Mouse (Mus musculus): Measurements from ENCODE around the gene Cmklr1.

Gene Cmklr1

DNA sequence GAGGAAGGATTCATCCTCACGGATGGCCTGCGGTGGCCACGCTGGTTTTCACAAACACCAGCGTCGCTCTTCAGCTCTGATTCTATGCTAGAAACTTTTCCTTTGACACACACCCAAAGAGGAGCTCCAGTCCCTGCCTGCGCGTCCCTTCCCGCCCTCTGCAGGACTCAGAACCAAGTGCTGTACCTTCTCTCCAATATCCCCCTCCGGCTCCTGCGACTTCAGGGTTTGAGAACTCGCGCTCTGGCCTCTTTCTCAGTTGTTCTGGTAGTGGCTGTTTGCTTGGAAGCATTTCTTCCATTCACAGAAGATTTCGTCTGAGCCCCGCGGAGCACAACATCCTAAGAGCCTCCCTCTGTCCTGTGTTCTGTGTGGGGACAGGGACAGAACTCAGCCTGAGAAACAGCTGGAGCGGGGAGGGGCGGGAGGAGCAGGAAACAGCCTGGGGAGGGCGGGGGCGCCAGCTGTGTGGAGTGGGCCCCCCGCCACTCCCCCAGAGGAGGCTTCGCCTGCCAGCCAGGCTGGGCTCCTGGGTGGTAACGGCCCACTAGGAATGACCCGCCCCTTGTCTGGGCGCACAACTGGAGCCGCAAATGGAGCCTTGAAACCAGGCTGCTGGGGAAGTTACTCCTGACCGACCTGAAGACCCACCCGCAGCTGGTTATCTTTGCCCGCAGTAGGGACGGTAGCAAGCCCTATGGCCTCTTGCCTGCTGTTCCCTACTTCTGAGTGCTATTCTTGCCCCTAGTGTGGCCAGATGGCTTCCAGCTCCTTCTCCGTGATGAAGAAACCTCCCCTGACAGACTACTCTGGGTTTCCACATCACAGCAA, at the start of gene Cmklr1:
Cmklr1 (minus strand) TSS at position 392 of the 831 bp plus-strand sequence.
- TF ChIP-seq GATA4 (IDR thresholded peaks at IDR 0.05; ENCODE audit: insufficient replicate concordance, low read length): no peak

DNA sequence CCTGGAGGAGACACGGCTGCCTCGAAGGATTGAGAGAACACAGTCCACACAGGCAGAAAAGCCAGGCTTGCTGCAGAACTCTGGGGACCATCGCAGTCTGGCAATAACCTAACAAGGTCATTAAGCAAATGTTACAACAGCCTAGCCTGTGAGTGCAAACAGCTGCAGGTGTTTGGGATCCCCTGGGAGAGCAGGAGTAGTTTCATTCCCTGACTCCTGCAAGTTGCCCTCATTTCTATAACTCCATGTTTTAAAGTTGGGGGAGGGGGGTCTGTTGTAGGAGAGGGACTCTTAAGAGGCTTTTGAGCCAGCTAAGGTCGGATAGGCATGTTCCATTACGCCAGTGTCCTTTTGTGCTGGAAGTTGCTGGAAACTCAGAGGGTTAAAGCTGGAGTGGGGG, 44.2 kb upstream of the Cmklr1 start:
- TF ChIP-seq GATA4 (IDR thresholded peaks at IDR 0.05; ENCODE audit: insufficient replicate concordance, low read length): no peak

DNA sequence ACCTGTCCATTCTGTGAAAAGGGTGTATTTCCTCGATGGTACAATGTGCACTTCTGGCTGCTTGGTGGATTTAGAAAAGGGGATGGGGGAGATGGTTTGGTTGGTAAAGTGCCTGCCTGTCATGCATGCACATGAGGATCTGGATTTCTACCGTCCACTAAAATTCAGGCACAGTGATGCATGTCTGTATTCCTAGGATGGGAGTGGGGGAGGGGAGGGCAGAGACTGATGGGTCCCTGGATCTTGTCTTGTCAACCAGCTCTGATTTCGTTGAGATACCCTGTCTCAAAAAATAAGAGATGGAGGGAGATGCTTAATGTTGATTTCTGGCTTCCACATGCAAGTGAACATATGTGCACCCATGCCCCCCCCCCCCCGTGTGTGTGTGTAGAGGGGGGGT, 43.8 kb upstream of the Cmklr1 start:
- no peak for TF ChIP-seq GATA4 (IDR thresholded peaks at IDR 0.05; ENCODE audit: insufficient replicate concordance, low read length)

DNA sequence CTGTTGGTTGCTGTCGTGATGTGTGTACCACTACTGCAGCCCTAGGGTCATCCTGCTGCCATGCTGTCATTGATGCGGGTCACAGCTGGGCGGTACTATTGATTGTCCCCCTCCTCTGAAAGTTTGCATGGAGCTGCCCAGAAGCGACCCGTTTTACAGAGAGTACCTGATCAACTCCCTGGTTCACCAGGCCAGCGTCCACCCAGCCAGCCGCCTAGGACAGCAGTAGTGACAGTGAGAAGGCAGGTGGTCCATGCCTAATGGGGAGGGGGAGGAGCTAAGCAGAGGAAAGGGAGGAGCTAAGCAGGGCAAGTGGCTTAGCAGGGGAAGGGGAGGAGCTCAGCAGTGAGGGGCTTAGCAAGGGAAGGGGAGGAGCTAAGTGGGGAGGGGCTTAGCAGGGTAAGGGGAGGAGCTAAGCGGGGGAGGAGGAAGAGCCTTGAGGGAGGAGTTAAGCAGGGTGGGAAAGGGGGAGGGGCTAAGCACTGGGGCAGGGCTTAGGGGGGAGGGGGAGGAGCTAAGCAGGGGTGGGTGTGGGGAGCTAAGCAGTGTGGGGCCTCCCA, 43.0 kb upstream of the Cmklr1 start:
- TF ChIP-seq GATA4 (IDR thresholded peaks at IDR 0.05; ENCODE audit: insufficient replicate concordance, low read length): no peak

DNA sequence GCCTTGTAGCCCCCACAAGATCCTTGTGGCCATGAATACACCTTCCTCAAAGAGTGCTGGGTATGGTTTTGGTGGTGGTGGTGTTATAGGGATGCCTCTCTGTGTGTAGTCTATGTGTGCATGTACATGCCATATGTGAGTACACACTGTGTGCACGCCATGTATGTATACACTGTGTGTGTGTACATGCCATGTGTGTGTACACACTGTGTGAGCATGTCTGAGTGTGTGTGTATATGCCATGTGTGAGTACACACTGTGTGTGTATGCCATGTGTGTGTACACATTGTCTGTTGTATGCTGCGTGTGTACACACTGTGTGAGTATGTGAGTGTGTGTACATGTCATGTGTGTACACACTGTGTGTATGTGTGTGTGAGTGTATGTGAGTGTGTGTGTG, 40.6 kb upstream of the Cmklr1 start:
- TF ChIP-seq GATA4 (IDR thresholded peaks at IDR 0.05; ENCODE audit: insufficient replicate concordance, low read length): no peak

DNA sequence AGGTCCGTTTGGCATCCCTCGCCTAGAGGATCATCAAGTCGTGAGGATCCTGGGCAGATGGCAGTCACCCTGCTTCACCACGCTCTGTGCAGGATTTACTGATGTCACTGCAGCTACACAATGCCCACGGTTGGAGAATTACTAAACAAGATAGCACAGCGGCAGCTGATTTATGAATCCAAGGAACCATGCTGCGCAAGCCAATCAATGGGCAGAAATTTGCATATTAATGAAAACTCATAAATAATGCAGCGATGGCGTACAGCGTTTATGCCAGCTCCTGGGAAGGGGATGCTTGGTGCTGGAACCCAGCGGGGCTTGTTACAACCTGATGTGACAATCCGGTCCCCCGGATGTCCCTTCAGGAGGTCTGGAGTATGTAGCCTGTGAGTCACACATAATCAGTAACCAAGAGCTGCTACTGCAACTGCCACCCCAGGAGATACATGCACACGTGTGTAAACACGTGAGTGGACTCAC, 39.9 kb upstream of the Cmklr1 start:
- no peak for TF ChIP-seq GATA4 (IDR thresholded peaks at IDR 0.05; ENCODE audit: insufficient replicate concordance, low read length)

DNA sequence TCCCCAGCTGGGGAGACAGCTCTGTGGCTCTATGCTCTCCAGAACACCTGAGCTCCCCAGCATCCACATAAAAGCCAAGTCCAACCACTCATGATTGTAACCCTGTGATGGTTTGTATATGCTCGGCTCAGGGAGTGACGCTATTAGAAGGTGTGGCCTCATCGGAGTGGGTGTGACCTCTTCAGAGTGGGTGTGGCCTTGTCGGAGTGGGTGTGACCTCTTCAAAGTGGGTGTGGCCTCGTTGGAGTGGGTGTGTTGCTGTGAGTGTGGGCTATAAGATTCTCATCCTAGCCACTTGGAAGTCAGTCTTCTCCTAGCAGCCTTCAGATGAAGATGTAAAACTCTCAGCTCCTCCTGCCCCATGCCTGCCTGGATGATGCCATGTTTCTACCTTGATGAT, 37.3 kb upstream of the Cmklr1 start:
- no peak for TF ChIP-seq GATA4 (IDR thresholded peaks at IDR 0.05; ENCODE audit: insufficient replicate concordance, low read length)

DNA sequence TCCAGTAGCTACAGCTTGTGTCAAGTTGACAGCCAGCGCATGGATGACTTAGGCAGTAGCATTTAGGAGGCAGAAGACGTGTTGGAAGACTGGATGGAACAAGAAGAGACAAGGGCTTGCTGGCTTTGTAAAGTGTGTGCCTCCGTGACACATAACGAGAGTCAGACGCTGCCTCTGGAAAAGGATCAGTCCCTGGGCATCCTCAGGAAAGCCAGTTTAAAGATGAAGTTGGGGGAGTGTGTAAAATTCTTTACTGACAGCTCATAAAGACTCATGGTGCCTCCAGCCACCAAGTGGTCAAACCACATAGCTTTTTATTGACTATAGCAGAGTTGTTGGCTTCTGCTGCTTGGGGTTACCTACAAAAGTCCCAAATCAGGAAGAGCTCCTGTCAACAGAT, 35.2 kb upstream of the Cmklr1 start:
- no peak for TF ChIP-seq GATA4 (IDR thresholded peaks at IDR 0.05; ENCODE audit: insufficient replicate concordance, low read length)

DNA sequence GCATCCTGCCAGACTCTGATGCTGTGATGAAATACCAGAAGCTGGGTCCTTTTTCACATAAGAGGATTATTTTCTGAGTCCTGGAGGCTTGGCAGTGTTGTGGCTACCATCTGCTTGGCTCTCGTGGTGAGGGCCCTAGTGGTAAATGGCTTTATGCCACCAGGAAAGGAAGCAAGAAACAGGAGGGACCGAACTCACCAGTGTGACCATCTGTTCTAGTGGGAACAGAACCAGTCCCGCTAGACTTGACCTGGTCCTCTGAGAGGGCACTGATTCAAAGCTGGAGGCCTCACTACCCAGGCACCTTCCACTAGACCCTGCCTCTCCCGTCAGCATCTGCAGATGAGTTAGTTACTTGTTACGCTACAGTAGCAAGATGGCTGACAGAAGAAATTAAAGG, 33.0 kb upstream of the Cmklr1 start:
- TF ChIP-seq GATA4 (IDR thresholded peaks at IDR 0.05; ENCODE audit: insufficient replicate concordance, low read length): no peak

DNA sequence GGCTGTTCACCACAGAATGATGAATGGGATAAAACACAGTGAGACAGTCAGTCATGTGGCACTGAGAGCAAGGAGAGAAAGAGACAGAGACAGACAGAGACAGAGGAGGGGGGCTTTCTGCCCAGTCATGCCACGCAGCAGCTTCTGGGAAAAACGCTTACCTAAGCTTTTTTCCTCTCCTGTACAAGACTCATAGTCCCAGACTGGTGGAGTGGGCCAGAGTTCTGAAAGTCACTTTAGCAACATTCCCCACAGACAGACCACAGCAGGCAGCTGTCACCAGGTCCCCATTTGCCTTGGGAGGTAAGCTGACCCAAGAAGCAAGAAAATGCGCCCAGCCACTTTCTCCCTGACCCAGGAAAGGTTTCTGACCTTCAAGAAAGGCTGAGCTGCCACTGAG, 32.2 kb upstream of the Cmklr1 start:
- no peak for TF ChIP-seq GATA4 (IDR thresholded peaks at IDR 0.05; ENCODE audit: insufficient replicate concordance, low read length)

DNA sequence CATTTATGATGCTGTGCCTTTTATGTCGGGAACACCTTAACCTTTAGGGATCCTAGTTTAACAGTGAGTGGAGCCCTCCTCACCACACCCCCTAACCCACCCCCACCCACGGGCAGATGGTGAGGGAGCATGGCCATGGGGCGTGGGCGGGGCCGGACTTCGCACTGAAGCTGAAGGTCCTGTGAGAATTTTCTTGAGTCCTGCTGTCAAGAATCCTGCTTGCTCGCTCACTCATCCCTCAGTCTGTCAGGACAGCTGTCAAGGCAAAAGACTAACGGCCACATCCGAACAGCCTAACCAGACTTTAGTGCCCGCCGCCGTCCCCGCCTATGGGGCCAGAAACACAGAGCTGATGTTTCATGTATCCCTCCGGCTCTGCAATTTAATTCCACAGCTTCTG, 31.0 kb upstream of the Cmklr1 start:
- TF ChIP-seq GATA4 (IDR thresholded peaks at IDR 0.05; ENCODE audit: insufficient replicate concordance, low read length): no peak

DNA sequence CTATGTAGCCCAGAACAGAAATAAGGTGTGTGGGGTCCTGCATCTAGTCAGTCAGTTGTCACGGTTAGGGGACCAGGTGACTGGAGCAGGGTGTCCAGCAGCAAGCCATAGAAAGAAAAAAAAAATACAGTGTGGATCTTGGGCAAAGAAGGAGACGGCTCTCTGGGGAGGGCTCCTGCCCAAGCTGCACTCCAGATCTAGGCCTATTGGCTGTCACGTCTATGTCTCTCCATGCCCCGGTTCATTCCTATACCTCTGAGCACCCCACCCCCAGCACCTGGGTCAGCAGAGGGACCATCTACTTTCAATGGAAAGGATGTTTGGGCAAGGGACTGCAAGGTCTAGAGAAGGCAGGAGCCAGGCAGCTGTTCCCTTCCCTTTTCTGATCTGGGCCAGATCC, 29.3 kb upstream of the Cmklr1 start:
- no peak for TF ChIP-seq GATA4 (IDR thresholded peaks at IDR 0.05; ENCODE audit: insufficient replicate concordance, low read length)

DNA sequence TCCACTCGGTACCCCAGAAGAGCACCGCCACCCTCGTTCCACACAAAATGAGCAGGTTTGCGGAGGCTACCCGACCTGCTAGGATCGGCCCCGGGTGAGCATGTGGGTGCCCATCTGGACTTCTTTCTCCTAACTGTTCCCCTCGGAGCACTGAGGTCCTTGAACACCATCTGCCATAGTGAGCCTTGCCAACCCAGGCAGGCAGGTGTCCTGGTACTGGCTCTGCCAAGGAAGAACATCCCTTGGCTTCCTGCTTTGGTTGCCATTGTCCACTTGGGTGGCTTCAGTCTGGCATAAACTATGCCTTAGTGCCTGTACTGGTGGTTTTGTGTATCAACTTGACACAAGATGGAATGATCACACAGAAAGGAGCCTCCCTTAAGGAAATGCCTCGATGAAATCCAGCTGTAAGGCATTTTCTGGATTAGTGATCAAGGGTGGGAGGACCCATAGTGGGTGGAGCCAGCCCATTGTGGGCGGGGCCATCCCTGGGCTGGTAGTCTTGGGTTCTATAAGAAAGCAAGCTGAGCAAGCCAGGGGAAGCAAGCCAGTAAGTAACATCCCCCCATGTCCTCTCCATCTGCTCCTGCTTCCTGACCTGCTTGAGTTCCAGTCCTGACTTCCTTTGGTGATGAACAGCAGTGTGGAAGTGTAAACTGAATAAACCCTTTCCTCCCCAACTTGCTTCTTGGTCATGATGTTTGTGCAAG, 28.7 kb upstream of the Cmklr1 start:
- no peak for TF ChIP-seq GATA4 (IDR thresholded peaks at IDR 0.05; ENCODE audit: insufficient replicate concordance, low read length)

DNA sequence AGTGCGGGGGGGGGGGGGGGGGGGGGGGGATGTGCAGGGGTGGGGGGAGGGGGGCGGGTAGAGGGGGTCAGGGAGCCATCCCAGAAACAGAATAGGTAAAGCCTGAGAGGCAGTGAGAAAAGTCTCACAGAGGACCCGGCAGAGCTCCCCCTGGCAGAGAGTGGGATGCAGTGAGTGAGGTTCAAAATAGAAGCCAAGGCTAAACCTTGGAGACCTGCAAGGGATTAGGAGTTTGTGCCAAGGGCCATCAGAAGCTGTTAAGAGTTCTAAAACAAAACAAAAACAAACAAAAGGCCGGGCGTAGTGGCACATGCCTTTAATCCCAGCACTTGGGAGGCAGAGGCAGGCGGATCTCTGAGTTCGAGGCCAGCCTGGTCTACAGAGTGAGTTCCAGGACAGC, 27.3 kb upstream of the Cmklr1 start:
- TF ChIP-seq GATA4 (IDR thresholded peaks at IDR 0.05; ENCODE audit: insufficient replicate concordance, low read length): no peak

DNA sequence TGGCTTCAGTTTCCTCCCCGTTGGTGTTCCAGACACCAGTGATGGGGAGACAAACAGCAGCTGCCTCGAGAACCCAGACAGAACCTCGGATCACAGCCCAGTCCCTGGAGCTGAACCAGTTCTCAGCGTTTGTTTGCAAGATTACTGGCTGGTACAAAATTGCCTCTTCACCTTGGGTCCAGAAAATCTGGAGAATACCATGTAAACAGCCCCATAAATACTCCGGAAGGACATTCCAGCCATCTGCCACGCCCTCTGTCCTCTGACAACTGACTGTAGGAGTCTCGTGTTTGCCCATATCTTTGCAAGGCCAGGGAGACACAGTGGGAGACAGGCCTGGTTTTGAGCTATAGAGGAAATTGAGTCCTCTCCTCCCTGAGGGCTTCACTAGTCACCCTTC, 24.6 kb upstream of the Cmklr1 start:
- TF ChIP-seq GATA4 (IDR thresholded peaks at IDR 0.05; ENCODE audit: insufficient replicate concordance, low read length): no peak

DNA sequence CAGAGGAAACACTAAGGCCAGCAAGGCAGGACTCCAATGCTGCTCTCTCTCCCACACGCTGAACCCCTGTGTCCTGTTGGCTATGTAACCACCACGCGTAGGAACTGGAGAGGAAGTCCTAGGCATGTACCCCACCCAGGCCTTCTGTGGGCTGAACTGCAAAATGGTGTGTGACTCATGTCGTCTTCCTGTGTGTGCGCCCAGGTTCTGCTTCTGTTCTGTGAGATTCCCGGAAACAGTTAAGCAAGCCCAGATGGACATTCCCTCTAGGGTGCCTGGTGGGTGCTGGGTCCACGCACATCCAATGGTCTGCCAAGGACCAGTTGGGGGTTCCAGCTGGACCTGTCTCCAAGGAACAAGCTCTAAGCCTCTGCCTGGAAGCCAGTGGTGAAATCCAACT, 22.2 kb upstream of the Cmklr1 start:
- TF ChIP-seq GATA4 (IDR thresholded peaks at IDR 0.05; ENCODE audit: insufficient replicate concordance, low read length): no peak

All from liver, adult (tissue).